Mouse (Mus musculus) common myeloid progenitor, adult 5-6 weeks (primary cell): ENCODE measurements around the gene Pea15a. TPM values are rescaled to one million over a fixed set of nuclear protein-coding genes. Genes with fewer than 3 reads are reported as not detected.

Experiments
- ATAC-seq: replicated peaks from 2 replicates; pipeline ENCODE4 v1.8.0; 2016; ENCODE audit warnings: low read depth, mild to moderate bottlenecking, moderate TSS enrichment, inconsistent platforms; ENCODE audit not compliant: poor library complexity, severe bottlenecking
- total RNA-seq: library from RNA; stranded (forward); fragments of 200-1000, 187-1606 nt; gene quantifications from 2 replicates; pipeline ENCODE4 v1.2.3, GENCODE M21; 2017

The Pea15a gene
- total RNA-seq, 1 experiment from 2014 or later: 5.8 TPM

DNA sequence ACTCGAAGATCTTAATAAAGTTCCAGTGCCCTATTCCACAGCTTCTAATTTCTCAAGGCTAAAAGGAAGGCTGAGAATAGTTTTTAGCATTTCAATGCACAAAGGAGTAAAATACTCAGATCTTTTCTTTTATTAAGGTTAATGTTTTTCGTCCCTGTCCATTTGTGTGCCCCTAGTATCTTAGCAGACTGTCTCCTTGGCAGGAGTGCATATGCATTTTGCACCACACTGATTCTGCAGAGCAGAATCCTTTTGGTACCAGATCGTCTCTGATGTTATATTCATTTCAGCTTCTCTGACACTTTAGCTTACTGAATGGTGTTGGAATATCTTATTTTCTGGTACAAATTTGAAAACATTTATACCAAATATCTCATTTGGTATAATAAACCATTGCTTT is 24.8 kb downstream of the Pea15a start:
- no peak for ATAC-seq

DNA sequence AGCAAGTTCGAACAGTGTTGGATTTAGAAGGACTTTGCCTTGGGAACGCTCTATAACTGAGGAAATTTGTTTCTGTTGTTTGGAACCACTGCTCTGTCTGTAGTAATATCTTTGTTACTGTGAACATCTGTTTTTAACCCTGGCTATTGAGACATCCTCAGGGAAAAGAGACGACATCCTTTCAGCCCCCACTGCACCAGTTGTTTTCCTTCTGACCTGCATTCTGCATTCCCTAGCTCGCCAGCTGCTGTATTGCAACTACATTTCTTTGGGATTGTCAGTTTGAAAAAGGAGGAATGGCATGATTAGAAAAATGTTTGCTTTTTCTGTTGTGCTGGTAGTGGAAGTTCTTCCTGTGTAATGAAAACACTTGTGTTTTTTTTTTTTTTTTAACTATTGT is 25.7 kb downstream of the Pea15a start:
- ATAC-seq: no peak

DNA sequence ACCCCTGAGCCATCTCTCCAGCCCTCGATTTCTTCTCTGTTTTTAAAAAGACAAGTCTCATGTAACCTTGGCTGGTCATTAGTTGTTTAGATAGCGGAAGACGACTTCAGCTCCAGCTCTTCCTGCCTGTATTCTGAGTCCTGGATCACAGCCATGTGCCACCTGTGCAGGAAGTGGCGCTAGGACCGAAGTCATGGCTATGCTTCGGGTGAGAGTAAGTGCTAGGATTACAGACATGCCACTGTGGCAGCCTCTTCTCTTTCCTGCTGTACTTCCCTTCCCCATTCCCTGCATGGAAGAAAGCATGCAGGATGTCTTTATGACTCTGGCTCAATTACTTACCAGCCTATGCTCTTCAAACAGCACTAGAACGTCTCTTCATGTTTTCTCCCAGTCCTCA is 27.5 kb downstream of the Pea15a start:
- no peak for ATAC-seq

DNA sequence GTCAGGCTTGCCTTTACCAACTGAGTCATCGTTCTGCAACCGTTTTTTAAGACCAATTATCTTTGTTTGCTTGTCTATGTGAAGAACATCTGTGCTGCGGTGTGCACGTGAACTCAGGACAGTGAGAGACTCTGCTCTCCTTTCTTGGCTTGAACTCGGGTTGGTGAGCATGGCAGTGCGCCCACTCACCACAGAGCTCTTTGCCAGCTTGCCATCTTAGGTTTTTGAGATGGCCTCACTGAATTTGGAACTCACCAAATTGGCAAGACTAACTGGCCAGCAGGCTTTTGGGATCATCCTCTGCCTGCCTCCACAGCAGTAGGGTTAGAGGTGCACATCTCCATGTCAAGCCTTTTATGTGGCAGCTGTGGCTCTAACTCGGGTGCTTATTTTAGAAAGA is 28.8 kb downstream of the Pea15a start:
- ATAC-seq: no peak

DNA sequence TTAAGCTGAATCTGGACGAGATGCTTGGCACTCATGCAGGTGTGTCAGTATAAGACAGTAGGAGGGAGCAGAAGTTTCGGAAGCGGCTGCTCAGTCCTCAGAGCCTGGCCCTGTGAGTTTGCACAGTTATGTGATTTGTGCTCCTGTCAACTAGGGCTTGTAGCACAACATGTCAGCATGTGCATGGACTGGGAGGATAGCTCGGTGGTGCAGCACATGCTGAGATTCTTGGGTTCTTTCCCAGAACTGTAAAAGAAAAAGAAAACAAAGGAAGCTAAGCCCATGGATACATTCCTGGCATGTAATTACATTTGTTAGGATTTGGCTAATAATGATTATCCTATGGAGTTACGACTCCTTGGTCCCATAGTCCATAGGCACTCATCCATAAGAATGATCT is 33.4 kb downstream of the Pea15a start:
- no peak for ATAC-seq

DNA sequence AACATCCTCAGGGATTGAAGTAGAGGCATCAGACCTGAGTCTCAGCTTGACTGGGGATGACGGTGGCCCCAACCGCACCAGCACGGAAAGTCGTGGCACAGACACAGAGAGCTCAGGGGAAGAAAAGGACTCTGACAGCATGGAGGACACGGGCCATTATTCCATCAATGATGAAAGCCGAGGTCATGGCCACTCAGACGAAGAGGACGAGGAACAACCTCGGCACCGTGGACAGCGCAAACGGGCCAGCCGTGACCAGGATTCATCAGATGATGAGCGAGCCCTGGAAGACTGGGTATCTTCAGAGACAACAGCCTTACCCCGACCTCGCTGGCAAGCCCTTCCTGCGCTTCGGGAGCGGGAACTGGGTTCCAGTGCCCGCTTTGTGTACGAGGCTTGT is 34.2 kb downstream of the Pea15a start:
- no peak for ATAC-seq

DNA sequence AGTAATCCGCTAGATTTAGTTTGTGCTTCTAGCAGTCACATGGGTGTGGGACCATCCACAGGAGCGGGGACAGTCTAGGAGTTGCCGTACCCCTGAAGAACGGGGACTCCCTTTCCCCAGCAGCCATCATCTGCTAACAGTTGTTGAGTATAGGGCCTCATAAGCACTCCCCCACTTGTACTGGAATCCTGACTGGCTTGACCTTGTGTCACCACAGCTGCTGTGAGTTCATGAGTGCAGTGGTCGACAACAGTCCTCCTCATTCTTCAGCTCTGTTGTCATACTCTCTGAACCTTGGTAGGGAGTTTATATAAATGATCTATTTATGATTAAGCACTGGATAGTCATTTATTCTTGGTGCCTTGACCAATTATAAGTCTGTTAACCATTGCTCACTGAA is 36.8 kb downstream of the Pea15a start:
- no peak for ATAC-seq

DNA sequence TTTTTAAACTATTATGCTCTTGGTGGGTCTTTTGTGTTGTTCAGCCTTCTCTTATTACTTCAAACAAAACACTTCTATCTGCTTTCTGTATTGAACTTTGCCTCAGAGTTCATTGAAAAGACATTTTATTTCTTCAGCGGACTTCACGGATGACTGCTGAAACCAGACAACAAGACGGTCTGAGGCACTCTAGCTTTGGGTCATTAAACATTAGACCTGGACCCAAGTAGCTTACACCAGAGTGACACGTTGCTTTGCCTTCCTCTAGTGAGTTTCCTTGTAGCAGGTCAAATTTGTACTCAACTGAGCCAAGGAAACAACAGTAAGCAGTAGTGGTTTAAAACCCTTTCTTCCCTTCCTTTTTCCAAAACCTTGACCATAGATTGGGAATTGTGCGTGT is 38.7 kb downstream of the Pea15a start:
- no peak for ATAC-seq

DNA sequence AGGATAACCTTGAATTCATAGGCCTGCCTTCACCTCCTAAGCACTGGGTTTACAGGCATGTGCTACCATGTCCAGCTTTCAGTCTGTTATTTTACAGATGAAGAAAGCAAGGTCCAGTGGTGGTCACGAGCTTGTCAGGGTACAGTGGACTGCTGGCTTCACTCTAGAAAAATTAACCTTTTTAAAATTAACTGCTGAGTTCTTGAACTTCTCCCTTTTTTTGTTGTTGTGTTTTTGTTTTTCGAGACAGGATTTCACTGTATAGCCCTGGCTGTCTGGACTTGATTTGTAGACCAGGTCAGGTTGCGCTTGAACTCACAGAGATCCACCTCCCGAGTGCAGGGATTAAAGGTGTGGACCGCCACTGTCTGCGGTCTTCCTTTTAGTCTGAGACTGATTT is 43.6 kb downstream of the Pea15a start:
- ATAC-seq: no peak

DNA sequence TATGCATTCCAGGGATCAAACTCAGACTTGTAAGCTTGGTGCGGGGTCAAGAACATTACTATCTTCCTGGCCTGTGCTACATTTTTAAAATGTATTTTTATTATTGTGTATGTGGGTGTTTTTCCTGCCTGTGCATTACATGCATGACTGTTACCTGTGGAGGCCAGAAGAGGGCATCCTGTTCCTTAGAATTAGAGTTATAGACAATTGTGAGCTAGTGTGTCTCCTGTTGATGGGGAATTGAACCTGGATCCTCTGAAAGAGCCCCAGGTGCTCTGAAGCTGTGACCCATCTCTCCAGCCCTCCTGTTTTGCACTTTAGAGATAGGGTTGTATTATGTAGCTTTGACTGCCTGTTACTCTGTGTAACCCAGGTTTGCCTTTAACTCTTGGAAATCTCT is 44.6 kb downstream of the Pea15a start:
- ATAC-seq: peak; percentile 68

DNA sequence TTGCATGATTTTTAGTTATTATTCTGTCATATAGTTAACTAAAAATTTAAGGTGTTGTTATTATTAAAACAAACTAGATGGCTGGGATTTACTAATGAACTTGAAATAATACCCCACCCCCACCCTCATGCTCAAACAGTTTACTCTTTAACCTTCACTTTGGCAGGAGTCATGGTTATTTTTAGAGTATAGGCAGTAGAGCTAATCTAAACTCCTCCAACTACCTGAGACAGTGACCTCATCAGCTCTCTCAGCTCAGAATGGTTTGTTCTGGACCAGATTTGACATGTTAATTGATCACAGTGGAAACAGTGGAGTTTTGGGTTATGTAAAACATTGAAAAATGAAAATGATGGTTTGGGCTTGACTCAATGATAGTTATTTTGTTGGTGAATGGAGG is 46.1 kb downstream of the Pea15a start:
- ATAC-seq: no peak

DNA sequence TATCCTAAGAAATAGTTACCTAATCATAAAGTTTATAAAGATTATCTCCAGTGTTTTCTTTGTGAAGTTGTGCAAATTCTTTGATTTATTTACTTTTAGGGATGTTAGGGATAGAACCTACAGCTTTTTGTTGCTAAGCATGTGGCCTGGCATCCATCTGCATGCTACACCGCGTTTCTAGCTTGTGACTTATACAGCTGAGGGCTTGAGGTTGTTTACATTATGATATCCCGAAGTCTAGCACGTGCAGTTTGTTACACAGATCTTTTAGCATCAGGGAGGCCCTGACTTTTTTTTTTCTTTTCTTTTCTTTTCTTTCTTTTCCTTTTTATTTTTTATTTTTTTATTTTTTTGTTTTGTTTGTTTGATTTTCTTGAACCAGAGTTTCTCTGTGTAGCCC is 46.6 kb downstream of the Pea15a start:
- no peak for ATAC-seq

DNA sequence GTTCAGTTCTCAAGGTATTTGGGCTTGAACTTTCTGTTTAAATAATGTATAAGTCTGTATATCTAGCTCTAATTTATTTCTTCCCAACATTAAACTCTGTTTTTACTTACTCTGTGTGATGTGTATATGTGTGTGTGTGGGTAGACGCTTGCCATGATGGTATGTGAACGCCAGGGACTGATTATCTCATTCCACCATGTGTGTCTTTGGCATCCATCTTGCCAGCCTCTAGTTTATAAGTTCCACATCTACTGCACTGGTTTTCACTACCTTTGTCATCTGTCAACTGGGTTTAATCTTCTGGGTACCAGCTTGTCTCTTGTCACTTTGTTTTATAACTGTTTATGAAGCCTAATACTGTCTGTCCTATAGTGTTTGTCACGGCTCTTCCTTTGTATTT is 51.1 kb downstream of the Pea15a start:
- ATAC-seq: peak; percentile 56; the same call in 1 of the 2 replicates

DNA sequence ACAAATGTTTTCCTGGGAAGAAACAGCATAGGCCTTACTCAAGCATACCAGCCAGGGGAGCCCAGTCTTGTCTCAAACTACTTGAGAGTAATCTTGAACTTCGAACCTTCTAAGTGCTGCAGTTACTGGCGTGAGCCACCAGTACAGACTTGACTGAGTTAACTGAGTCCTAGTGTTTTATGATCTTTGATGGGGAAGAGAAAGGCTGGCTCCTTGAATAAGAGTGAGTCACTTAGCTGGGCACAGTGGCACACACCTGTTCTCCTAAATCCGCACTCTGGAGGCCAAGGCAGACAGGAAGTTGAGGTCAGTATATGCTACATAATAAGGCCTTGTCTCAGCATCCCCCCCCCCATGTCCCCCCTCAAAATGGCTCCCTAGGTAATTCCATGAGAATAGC is 52.1 kb downstream of the Pea15a start:
- no peak for ATAC-seq

DNA sequence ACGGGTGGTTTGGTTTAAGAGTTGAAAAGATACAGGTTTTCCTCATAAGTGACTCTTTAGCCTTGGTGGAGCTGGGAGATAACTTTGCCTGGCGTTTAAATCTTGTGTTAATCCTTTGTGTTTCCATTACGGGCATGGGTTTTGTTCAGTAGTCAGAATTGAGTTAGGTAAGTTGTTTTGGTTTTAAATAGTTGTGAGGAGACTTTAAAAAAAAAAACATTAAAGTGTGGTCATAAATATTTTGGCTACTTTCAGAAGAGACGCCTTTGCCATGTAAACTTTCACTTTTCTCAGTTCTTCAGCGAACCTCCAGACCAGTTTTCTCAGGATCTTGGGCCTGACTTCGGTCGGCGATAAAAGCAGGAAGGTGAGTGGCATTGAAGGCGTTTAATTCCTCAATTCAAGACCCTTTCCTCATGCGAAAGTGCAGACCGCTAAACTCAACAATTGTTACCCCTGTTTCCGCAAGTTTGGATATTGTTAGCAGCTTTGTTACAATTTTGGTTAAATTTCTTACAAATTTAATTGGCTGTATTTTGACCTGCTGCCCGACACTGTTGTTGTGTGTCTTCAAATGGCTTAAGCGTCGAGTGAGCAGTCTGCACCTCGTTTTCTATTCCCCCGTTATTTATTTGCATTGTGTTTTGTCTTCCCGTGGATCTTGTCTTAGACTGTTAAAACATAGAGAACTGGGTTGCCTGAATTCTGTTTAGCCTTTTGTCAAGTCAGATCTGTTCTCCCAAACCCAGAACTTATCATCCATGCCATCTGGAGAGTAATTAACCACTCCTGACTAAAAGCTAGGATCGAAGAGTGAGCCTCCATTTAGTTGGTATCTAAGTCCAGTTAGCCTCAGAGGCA is 57.4 kb downstream of the Pea15a start:
- ATAC-seq: no peak

DNA sequence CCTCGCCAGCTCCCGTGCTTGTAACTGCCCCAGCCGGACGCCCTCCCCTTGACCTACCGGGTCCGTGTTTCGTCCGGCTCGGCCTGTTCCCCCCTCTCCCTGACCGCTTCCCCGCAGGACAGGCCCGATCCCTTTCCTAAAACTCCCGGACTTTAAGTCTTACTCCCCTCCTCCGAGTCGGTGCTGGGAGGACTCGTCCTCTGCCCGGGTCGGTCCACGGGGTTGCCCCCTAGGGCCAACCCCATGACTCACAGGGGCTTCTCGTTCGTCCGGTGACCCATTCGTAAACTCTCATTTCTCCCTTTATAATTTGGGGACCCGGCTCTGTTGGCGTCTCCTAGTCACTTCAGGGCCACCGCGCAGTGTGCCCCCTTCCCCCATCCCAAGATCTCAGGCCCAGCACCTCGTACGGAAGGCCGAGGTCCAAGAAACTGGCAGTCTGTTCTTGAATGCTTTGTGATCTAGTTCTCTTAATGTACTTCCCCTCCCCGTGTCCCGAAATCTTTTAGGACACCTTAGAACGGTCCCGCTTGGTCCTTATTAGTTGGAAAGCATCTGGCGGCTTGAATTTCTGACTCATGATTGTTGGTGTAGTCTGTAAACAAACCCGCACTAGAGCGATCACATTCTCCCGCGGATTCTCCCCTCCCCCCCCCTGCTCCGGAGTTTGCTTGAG is 58.2 kb downstream of the Pea15a start:
- peak; percentile 16 for ATAC-seq

DNA sequence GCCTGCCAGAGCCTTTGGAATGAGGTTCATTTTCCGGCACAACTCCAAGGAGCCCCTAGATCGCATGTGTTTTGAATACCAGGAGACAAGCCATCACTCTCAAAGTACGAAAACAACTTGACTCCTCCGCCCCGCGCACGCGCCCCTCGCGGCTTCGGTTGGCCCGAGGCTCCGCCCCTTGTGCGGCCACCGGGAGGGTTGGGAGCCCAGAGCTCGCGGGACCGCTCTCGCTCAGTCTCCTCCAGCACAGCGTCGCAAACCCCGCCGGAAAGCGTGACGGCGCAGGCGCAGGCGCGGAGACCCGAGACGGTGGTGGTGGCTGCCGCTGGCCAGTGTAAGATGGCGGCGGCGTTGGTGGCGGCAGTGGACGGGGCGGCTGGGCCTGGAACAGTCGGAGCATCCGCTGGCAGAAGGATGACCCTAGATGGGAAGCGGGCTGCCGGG is 58.7 kb downstream of the Pea15a start, which contains the start of gene Dcaf8:
Gene Dcaf8, plus strand, starts transcription at position 250 of the 444 bp plus-strand sequence.
- peak; percentile 95 for ATAC-seq

Other genes with a start within 250 kb of the Pea15a start
- gene Vangl2, start 178.4 kb downstream of the Pea15a start, total RNA-seq: 3.0 and 3.2 TPM in 2 replicates
- not detected in 2 replicates for gene Nhlh1, start 149.2 kb downstream of the Pea15a start, total RNA-seq
- 137 and 144 TPM in 2 replicates for gene Copa, start 124.3 kb downstream of the Pea15a start, total RNA-seq
- gene Ncstn, start 124.0 kb downstream of the Pea15a start, total RNA-seq: 24.3 and 25.1 TPM in 2 replicates
- gene Pex19, start 80.0 kb downstream of the Pea15a start, total RNA-seq: 37.1 and 42.2 TPM in 2 replicates
- gene Dcaf8, start 58.7 kb downstream of the Pea15a start, total RNA-seq: 157 and 167 TPM in 2 replicates
- gene Casq1, start 13.1 kb upstream of the Pea15a start, total RNA-seq: 0.23 TPM in 1 of 2 replicates, not detected in the other
- gene Atp1a4, start 51.6 kb upstream of the Pea15a start, total RNA-seq: not detected in 2 replicates
- gene Igsf8, start 54.8 kb upstream of the Pea15a start, total RNA-seq: 18.2 and 20.0 TPM in 2 replicates
- not detected in 2 replicates for gene Atp1a2, start 91.3 kb upstream of the Pea15a start, total RNA-seq
- not detected in 2 replicates for gene Kcnj9, start 122.5 kb upstream of the Pea15a start, total RNA-seq
- 0.27 and 0.39 TPM in 2 replicates for gene Kcnj10, start 134.4 kb upstream of the Pea15a start, total RNA-seq
- gene Pigm, start 169.7 kb upstream of the Pea15a start, total RNA-seq: 17.5 and 20.4 TPM in 2 replicates